Mouse (Mus musculus): ENCODE data around the gene Spns1.

- TF ChIP-seq CTCF (IDR thresholded peaks at IDR 0.05), result no peak
- TF ChIP-seq EP300 (IDR thresholded peaks at IDR 0.05), result no peak
These were observed 23.3 kb downstream of the Spns1 start for GRCm38 (mm10) chr7:126353994-126354365.

All from lung, postnatal 0 days (tissue).